Mouse (Mus musculus) activated CD4-positive, CD25-positive, alpha-beta regulatory T cell, adult 4 months (primary cell): ENCODE measurements around the gene Cldn12. TPM values are rescaled to one million over a fixed set of nuclear protein-coding genes. Genes with fewer than 3 reads are reported as not detected.

Source experiments
- ATAC-seq: one replicate; pipeline ENCODE4 v1.8.0; 2017
- polyA plus RNA-seq, 2 experiments: library from polyadenylated mRNA; unstranded; fragments of 100-300 nt; shearing (Covaris generic); gene quantifications; one replicate each; pipeline ENCODE4 v1.2.1; 2017

Gene Cldn12
- polyA plus RNA-seq, result 1 to 10 TPM; 2.7 to 4.5 TPM

DNA sequence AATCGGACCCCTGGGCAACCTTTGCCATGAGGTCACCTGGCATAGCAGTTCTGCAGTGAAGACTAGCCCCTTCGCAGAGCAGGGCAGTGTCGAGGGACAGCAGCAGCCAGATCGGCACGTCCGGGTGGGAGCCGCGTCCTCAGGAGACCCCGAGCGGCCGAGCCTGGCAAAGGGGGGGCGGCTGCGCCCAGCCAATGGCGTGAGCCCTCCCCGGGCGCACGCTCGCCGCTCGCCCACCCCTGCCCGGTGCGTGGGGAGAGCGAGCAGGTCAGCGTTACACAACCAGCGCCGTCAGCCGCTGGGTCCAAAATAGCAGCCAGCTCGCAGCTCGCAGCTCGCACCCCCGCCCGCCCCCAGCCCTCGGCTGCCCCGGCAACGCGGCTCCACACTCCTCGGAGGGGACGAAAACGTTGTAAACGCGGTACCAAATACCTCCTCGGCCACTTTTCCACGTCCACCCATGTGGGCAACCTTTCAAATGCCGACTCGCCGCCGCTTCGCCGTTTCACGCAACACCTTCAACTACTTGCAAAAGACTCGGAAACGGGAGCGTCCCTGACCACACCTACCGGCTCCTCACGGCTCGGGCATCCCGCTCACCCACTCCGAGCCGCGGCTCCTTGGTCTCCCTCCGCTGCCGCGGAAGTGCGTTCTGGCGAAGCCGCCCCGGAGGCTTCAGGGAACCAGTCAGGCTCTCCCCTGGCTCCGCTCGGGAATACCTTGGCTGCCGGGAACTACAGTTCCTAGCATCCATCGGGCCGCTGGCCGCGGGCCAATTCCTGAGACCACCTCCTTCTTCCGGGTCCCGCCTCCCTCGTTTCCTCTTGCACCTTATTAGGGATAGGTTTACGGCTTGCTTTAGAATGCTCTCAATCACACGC, at the start of gene Cldn12:
Gene Cldn12 (minus strand): TSS at position 763 of the 881 bp plus-strand sequence.
- peak; percentile 74 for ATAC-seq

DNA sequence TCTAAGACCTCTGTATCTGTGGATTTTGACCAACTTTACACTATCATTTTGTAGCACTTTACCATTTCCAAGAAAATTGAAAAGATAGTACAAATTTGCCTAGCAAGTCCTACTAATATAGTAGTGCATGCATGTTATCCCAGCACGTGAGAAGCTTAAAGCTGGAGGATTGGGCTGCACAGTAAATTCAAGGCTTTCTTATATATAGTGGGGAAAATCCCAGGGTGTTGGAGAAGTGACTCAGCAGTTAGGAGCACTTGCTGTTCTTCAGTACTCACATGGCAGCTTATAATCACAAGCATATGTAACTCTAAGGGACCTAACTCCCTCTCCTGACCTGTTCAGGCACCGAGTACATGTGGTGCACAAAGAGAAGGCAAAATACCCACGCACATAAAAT, 47.7 kb upstream of the Cldn12 start:
- no peak for ATAC-seq

DNA sequence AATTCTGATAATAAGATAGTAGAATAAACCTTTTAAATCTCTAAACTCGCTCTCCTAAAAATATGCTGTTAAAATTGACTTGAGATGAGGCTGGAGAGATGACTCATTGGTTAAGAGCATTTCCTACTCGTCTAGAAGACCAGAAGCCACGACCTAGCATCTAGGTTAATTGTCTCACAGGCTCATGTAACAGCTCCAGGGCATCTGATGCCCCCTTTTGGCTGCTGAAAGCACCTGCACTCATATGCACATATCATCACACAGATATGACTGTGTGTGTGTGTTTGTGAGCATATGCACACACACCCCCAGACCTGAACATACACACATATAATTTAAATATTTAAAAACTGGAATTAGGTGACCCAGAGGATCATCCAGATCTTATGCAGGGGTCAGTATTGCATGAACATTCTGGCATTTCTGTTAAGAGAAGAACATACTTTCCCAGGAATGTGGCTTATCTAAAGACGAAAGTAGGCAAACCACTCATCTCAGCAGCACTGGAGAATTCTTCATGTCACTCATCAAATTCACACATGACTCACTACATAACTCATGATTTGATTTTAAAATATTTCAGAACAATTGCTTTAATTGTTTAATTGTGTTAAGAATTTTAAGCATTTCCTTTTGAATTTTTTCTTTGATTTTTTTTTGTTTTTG, 46.4 kb upstream of the Cldn12 start:
- no peak for ATAC-seq

DNA sequence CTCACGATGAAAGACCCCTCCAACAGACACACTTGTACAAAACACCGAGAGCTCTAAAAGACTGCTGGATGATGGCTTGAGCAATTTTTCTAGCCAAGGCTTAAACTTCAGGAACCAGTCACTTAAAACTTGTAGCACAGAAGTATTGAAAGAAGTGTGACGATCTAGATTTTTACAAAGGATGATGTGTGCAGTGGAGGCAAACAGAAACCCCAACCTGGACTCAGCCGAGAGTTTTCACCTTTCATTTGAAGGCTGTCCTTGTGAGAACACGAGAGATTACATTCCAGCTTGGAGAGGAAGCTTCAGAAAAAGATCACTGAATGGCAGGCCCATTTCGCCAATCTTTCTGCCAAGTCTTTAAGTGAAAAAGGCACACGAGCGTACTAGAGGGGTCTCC, 45.0 kb upstream of the Cldn12 start:
- ATAC-seq, result no peak

DNA sequence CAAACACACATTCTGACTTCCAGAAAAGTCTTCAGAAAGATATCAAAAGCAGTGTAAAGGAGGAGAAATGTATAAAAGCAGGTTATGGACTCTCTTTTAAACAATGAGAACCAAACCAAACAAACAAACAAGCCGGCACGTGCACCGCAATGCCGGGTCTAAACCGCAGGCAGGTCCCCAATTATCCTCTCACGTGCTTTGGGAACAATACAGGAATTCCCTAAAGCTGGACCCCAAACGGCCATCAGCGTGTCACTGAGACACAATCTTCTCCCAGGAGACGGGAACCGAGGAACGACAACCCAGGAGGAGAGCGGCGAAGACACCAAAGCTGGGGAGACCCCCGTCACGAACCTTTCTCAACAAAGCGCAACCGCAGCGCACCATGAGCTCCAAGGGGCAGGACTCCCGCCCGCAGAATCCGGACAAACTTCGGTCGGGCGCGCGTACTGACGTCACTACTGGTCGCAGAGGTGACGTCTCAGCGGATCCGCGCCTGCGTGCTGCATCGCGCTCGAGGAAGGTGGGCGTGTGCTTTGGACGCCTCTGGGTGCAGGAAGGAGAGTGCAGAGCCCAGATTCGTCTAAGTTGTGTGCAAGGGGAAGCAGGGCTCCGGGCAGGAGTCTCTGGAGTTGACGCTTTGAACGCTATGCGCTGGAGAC, 44.5 kb upstream of the Cldn12 start, which contains the start of gene Gtpbp10:
Gene Gtpbp10 (minus strand): TSS at position 460 of the 662 bp plus-strand sequence.
- ATAC-seq, result peak; percentile 96

DNA sequence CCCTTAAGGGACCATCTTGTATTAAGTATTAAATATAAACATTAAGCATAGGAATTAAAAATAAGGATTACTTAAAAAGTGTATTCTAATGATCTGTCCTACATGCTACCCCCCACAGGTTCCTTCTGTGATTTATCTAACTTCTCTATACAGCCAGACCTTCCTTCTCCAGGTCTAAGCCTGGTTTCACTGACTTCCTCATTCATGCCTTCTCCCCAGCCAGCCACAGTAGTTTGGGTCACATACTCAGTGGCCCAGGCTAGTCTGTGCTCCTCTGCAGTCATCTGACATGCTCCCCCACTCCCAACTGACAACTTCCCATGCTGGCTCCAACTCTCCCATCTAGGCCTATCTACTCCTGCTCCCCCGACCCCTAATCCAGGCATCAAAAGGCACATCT, 36.4 kb upstream of the Cldn12 start:
- no peak for ATAC-seq

DNA sequence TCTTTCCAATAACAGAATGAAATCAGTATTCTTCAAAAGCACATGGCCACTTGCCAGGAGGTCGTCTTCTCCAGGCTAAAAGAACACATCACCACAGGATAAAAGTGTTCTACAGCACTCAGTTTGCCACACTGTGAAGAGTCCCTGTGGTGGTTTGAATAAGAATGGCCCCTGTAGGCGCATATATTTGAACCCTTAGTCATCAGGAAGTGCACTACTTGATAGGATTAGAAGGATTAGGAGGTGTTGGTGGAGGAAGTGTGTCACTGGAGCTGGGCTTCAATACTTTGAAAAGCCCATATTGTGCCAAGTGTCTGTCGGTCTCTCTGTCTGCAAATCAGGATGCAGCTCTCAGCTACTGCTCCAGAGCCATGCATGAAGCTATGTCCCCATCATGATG, 25.6 kb upstream of the Cldn12 start:
- ATAC-seq, result no peak

DNA sequence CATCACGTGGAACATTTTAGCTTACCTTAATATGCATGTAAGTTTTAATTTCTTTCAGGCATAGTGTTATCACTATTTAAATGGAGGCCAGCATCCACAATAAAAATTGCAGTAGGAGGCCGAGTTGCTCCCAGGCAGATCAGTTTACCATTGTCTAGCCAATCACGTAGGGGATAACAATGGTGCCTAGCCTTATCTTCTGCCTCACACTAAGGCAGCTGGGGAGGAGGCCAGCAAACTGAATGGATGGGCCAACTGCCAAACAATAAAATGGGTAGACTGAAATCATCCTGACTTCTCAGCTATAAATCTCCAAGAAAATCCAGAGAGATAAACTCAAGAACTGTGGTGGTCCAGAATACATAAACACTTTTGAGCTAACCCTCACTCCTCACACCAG, 25.0 kb upstream of the Cldn12 start:
- no peak for ATAC-seq

DNA sequence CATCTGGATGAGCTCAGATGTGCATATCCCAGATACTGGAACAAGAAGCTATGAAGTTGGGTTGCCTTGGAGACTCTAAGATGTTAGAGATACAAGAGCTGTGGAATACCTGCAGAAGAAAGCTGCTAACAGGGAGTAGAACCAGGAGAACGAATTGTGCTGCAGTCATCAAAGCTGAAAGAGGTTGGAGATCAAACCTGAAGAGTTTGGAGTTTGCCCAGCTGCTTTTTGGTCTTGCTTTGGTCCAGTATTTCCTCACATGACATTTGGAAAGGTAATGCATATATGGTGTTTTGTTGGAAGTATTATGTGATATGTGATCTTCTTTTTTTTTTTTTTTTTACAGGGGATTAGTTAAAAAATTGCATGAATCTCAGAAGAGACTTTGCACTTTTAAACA, 21.4 kb upstream of the Cldn12 start:
- ATAC-seq, result no peak

DNA sequence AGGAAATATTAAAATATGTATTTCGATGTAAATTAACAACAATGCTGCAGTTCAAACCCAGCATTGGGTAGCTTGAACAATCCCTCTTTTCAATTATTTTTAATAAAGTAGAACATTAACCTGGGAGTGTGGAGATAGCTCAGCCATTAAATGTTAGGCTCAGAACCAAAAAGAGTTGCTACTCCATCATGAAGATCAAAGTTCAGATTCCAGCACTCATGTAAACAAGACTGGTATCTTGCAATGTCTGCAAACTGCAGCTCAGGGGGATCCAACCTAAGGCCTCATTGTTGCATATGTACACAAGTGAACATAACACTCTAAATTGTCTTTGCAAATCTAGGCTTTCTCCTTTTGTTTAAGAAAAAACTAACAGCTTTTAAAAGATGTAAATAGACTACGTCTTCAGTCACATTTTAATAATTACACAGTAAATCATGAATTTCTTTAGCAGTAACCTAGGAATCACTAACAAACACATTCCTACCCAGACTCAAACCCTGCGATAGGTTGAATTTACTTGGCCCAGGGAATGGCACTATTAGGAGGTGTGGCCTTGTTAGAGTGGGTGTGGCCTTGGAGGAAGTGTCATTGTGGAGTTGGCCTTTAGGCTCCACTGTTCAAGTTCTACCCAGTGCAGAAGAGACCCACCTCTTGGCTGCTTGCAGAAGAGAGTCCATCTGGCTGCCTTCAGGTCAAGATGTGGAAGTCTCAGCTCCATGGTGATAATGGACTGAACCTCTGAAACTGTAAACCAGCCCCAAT, 19.1 kb upstream of the Cldn12 start:
- no peak for ATAC-seq

DNA sequence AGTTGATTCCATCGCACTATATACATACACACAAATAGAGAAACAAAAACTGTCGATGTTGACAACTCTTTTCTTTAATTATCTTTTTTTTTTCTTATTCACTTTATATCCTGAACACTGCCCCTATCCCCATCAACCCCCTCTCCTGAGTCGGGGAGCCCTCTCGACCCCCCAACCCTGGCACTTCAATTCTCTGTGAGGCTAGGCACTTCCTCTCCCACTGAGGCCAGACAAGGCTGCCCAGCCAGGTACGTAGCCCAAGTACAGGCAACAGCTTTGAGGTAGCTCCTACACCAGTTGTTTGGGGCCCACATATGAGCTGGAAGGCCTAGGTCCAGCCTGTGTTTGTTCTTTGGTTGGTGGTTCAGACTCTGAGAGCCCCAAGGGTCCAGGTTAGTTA, 653 bp upstream of the Cldn12 start:
- ATAC-seq, result no peak

DNA sequence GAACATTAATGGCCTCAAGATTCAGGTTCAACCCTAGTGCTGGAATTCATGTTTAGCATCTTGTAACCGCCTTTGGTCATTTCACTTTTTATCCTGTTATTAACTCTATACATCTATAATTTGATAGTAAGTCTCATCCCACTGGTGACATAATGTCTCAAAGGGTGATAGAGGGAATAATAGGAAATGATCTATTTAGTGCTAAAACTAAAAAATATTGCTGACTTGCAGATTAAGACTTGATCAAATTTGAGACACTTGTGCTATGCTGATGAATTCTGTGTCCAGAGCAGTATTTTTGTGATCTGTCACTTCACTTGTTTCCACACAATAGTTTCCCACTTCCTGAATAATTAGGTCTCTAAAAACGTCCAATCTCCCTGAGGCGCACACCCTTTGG, 3.4 kb downstream of the Cldn12 start:
- ATAC-seq, result no peak

DNA sequence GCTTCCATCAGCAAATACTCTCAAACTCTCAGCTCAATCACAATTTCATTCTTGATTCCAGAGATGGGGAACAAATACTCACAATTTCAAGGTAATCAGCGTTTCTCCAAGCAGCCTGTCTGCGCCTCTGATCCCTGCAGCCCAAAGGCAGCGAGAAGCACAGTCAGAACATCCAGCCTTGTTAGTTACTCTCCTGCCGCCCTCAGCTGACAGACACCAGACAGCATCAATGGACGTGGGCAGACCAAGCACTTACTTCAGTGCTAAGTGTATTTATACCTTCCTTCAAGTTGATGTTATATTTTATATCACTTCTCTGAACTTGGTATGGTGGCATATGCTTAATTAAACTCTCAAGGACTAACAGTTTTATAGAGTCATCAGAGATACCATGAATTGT, 3.8 kb downstream of the Cldn12 start:
- ATAC-seq, result no peak

DNA sequence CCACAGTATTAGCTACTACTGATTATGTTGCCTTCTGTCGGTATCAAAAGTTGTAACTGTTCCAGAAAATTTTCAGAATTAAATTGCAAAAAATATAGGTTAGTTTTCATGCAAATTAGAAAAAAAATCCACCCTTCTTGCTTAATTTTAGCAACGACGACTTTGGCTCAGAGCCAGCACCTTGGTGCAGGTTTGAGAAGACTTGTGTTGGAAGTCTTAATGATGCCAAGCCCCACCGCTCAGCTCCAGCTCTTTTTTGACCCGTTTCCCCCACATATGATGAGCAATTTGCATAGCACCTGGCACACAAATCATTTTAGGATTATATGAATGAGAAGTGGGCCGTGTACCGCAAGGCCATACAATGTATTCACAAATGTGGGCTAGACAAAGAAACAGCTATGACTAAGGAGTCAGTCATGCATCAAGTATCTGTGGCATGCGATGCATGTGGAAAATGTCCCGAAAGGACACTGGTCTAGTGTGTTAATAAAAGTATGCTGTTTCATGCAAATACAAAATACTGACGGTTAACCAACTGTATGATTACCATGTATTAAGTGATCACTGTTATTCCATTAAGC, 4.4 kb downstream of the Cldn12 start:
- no peak for ATAC-seq

DNA sequence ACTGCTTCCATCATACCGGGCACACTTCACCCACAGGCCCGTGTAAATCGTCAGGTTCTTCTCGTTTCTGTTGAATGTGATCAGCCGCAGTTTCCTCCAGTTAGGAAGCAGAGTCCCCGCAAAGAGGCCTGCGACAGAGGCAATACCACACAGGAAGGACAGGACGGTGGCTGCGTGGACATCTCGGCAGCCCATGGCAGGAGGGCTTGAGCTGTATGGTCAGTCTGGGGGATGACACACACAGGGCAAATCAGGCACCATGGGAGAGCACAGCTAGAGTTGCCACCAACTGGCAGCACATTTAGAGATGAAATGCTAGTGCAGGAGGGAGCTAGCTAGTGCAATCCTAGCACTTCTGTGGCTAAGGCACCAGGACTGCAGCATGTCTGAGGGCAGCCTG, 6.5 kb downstream of the Cldn12 start:
- ATAC-seq, result no peak

DNA sequence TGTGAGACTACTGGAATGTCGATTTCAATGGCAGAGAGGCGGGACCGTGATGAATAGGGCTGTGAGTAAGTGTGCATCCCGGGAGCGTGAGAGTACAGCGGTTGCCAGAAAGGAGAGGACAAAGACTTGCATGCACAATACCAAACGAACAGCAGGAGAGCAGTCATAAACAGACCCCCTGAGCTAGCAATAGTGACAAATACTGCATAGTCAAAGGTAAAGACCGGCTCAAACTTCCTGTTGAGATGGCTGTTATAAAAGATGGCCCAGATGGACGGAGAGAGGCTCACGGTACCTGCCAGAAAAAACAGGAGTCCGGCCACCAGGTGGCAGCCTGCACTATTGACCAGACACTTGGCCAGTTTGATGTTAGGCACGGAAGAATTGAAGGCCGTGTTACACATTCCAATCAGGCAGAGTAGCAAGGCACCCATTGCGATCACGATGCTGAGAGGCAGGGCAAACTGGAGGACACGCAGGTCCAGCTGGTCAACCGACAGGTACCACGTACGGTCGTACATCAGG, 7.0 kb downstream of the Cldn12 start:
- ATAC-seq, result peak; percentile 26

DNA sequence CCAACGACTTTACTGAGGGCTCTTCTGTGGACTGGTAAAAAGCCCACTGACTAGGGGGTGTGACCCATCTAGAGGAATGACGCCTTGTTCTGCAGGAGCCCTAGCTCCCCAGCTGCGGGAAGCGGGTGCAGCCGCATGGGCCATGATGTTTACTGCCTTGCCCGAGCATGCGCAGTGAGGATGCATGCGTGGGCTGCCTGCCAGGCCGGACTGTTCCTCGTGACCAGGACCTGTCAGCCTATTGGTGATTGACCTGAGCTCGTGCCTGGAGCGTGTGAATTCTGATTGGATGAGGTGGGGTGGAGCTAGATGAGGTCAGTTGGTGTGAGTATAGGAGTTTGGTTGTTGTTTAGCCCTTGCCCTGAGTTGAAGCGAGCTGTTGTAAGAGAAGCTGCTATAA, 10.3 kb downstream of the Cldn12 start:
- no peak for ATAC-seq

DNA sequence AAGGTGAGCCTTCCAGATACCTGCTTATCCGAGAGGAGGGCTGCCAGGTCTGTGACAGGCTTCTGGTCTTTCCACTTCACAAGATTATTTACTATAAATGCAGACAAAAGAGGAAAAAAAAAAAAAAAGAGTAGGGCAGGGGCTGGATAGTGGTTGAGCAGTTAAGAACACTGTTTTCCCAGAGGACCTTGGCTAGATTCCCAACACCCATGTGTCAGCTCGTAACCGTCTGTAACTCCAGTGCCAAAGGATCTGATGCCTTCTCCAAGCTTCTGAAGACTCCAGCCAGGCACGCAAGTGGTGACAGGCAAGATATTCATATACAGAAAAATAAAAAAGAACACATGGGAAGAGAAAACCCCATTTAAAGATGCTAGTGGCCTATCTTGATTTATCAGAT, 11.4 kb downstream of the Cldn12 start:
- ATAC-seq, result no peak

DNA sequence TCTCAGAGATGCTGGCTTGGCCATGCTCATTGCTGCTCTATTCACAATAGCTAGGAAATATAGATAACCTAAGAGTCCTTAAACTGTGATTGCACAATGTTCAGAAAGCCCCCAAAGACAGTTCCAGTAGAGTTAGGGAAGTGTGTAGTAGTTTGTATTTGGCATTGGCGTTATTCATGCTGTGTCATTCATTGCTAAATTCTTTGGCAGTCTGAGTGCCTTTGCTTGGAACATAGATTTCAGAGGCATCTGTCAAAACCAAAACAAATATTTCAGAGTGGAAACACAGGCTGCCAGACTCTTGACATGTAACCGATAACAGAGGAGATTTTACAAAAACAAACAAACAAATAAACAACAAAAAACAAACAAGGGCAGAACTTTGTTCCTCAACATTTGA, 13.2 kb downstream of the Cldn12 start:
- no peak for ATAC-seq

DNA sequence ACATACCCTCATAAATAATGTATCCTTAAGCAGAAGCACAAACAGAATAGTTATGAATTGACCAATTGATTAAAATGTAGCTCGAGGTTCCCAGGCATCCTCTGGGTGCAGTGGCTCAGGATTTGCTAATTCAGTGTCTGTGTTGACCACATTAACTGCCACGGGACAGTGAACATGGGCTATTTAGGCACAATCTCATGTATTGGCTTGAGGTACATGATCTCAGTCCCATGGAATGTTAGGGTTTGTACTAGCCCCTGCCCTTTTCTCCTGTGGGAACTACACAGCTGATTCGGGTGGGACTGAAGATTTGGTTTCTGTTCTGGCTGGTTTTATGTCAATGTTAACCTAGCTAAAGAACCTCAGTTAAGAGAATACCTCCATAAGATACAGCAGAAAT, 18.4 kb downstream of the Cldn12 start:
- no peak for ATAC-seq

DNA sequence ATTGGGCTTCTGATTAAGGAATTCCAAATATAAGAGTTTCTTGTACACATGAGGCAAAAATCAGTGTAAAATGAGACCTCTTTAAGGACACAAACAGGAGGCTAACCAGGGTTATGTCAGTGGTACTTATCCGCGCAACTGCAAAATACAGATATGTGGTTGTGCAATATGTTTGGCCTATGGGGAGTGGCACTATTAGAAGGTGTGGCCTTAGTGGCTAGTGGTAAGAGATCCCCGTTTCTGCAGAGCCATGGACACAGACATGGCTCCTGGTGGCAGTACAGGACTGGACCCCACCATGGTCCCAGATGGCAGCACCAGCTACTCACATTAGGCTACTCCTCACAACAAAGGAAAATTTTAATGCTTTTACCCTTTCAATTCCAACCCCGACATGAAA, 19.7 kb downstream of the Cldn12 start:
- ATAC-seq, result no peak
